Mouse (Mus musculus): ENCODE data around the gene Catspere2. TPM values are rescaled to one million over a fixed set of nuclear protein-coding genes. Genes with fewer than 3 reads are reported as not detected.

Catspere2 gene
- polyA plus RNA-seq (2017; shearing (Covaris generic)) = 1 to 10 TPM in 1 of 2 experiments, under 1 TPM in 1; 0.17 to 1.0 TPM

DNA sequence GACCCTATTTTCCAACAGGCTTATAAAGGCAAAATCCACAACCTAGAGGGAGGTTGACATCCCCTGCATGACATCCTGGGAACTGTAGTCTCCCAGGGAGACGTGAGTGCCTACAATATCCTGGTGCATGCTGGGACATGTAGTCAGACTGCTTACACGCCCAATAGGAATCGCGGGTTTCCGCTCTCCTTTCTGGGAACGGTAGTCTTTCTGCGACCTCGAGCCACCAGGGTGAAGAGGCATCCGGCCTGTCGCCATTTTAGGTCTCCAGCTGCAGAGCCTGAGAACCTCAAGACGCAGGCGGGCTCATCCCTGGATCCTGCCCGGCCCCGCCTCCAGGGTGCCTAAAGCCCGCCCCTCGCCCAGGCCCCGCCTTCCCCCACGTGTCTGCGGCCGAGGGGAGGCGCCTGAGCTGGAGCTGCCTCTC, at the start of gene Catspere2:
TSS of gene Catspere2 (plus strand) at position 400 of the 427 bp plus-strand sequence.

DNA sequence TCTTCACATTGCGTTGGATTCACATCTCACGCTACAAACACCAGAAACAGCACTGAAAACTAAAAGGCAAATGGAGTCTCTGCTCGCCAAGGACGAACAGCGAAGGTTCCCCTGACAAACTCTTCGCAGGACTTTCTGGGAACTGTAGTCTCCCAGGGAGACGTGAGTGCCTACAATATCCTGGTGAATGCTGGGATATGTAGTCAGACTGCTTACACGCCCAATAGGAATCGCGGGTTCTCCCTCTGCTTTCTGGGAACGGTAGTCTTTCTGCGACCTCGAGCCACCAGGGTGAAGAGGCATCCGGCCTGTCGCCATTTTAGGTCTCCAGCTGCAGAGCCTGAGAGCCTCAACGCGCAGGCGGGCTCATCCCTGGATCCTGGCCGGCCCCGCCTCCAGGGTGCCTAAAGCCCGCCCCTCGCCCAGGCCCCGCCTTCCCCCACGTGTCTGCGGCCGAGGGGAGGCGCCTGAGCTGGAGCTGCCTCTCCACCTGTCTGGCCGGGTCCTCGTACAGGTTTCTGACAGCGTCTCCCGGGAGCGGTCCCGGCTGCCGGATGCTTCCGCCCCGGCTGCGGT, 204.1 kb downstream of the Catspere2 start, which contains the start of gene Desi2:
TSS of gene Desi2 (plus strand) at position 202 of the 576 bp plus-strand sequence.

Other genes with a start within 250 kb of the Catspere2 start
- gene Adss, start 186.9 kb upstream of the Catspere2 start, polyA plus RNA-seq (2017; shearing (Covaris generic)) = 100 to 1,000 TPM in 1 of 2 experiments, 10 to 100 TPM in 1; 86.0 to 106 TPM
- 10 to 100 TPM; 29.3 to 32.0 TPM for gene Desi2, start 204.0 kb downstream of the Catspere2 start, polyA plus RNA-seq (2017; shearing (Covaris generic))

Measured in inflammation-experienced regulatory T-cells (primary cell).